Mouse (Mus musculus): Measurements from ENCODE around the gene Rhof.
A peak's percentile ranks its signal among the peaks of the same experiment; 100 is the strongest.

Gene Rhof

DNA sequence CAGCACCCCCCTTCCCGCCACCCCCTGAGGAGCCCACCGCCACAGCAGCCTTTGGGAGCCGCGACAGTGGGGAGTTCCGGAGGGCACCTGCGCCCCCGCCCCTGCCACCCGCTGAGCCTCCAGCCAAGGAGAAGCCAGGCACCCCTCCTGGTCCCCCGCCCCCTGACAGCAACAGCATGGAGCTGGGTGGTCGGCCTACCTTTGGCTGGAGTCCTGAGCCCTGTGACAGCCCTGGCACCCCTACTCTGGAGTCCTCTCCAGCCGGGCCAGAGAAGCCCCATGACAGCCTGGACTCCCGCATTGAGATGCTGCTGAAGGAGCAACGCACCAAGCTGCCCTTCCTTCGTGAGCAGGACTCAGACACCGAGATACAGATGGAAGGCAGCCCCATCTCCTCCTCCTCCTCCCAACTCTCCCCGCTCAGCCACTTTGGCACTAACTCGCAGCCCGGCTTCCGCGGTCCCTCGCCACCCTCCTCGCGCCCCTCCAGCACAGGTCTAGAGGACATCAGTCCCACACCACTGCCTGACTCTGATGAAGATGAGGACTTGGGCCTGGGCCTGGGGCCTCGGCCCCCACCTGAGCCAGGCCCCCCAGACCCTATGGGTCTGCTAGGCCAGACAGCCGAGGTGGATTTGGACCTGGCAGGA, 15.7 kb upstream of the Rhof start:
- no peak for DNase-seq (ENCODE audit: low read depth in 1 of 2, low spot score in 2 of 2)

DNA sequence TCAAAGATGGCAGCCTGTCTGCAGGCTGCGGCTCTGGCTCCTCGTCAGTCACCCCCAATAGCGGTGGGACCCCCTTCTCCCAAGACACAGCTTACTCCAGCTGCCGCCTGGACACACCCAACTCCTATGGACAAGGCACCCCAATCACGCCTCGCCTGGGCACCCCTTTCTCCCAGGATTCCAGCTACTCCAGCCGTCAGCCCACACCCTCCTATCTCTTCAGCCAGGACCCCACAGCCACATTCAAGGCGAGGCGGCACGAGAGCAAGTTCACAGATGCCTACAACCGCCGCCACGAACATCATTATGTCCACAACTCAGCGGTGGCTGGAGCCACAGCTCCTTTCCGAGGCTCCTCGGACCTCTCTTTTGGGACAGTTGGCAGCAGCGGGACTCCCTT, 15.1 kb upstream of the Rhof start:
- no peak for DNase-seq (ENCODE audit: low read depth in 1 of 2, low spot score in 2 of 2)

DNA sequence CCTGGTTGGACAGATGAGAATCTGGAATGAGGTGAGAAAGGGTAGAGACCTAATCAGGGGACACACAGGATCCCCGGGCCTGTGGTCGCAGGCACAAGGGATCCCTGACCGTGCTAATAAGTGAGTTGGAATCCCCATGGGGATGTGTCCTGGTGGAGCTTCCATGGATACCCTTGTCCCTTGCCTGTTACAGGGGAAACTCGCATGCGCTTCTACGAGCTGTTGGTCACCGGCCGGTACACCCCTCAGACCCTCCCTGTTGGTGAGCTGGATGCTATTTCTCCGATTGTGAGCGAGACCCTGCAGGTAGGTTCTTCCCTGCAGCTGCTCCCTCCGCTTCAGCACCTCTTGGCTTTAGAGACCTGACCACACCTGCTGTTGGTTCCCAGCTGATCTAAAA, 13.9 kb upstream of the Rhof start:
- no peak for DNase-seq (ENCODE audit: low read depth in 1 of 2, low spot score in 2 of 2)

DNA sequence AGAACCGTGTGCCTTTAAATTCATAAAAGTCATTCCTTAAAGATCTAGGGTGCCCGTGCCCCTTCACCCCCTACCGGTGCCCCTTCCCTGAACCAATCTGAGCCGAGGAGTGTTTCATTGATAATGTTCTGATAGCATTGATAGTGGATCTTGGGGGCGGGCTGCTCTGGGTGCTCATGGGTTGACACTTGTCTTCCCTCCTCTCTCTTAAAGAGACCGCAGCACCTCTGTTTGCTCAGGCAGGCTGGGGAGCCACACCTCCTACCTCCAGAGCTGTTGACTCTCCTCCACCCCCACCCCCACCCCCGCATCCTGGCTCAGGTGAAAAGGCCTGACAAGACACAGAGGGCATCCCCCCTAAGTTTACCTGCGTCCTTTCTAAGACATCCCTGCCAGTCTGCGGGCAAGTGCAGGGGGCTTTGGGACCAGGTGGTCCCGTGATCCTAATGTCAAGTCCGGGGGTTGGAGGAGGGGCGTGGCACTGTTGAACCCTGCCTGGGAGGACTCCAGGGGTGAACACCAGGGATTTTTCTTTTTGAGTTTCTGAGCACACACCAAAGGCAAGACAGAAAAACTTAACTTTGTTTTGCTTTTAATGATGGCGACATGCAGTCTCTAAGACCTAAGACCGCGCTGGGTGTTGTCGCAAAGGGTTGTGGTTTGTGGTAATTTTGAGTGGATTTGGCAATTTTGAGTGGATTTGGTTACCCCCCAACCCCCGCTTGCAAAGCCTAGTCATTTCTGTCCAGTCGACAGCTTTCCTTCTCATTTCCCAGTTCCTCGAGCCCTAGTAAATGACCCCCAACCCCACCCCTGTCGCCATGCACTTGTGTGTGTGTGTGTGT, 12.5 kb upstream of the Rhof start:
- no peak for DNase-seq (ENCODE audit: low read depth in 1 of 2, low spot score in 2 of 2)

DNA sequence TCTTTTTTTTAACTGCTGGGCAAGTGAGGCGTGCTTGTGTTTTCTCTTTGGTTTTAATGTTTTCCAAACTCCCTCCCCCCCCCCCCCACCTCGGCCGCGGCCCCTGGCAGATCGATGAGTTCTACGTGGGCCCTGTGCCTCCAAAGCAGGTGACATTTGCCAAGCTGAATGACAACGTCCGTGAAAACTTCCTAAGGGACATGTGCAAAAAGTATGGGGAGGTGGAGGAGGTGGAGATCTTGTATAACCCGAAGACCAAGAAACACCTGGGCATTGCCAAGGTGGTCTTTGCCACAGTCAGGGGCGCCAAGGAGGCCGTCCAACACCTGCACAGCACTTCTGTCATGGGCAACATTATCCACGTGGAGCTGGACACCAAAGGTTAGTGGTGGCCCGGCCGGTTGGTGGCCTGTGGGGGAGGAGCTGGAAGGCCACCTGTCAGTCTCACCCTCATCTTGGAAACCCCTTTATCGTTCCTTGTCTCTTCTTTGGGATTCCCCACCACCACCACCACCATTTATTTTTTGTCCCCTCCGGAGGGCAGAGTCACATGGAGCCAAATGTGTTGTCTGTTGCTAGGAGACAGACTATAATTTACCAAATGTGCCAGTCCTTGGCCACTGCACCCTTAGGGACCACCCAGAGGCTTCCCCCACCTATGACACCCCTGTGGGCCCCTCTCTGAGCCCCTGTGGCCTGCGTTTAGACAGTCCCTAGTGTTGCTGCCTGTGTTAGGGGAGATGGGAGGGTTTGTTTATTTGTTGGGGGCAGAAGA, 11.7 kb upstream of the Rhof start:
- no peak for DNase-seq (ENCODE audit: low read depth in 1 of 2, low spot score in 2 of 2)

DNA sequence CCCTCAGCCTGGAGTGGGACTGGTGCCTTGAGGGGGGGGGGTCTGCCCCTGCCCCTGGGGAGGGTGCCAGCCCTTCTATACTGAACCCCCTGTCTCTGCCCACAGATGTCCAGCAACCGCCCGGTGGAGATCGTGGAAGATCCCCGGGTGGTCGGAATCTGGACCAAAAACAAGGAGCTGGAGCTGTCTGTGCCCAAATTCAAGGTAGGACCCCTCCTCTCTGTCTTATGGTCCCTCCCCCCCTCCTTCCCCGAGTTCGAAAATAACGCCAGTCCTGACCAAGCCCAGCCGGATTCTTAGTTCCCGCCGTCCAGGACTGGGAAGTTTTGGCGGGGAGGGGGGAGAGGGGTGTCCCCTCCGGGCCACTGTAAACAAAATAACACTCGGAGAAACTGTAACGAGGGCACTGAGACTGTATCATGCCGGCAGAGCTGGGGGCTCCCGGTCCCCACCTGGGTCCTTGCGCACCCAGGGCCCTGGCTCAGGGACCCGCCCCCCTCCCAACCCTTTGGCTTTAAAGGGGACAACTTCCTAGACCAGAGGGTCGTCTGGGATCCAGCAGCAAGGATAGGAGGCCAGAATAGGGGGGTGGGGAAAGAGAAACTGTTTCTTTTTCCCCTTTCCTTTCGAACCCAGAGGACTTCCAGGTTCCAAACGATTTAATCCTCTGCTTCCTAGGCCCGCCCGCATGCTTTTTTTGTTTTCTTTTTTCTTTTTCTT, 10.9 kb upstream of the Rhof start:
- DNase-seq (ENCODE audit: low read depth in 1 of 2, low spot score in 2 of 2) = no peak

DNA sequence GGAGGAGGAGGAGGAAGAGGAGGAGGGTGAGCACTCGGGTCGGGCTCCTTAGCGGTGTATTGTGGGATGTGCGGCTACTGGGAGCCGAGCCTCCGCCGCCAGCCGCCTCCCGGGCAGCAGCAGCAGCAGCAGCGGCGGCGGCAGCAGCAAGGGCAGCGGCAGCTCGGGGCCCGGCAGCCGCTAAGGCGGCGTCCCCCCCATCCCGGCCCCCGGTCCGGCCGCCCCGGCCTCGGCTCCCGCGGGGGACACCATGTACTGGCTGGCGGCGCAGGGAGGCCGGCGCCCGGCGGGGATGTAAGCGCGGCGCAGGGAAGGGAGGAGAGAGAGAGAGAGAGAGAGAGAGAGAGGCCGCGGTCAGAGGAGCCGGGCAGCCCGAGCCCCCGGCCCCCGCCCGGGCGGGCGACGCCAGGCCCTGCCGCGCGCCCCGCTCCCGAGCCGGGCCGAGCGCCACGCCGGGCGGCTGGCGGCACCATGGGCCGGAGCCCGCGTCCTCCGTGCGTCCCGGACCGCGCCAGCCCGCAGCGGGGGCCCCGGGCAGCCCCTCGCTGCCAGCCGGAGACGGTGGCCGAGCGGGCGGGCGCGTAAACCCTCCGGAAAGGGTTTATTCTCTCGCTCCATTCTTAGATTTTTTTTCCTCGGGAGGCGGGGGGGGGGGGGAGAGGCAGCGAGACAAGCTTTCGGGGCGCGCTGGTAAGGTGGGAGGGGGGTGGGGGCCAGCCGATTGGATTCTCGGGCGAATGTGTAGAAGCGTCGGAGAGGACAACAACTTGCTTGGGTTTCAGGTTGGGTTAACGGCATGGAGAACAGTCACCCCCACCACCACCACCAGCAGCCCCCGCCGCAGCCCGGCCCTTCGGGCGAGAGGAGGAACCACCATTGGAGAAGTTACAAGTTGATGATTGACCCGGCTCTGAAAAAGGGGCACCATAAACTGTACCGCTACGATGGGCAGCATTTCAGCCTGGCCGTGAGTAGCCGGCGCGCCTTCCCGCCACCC, 10.0 kb upstream of the Rhof start, which contains the start of gene Setd1b:
Gene Setd1b, plus strand, starts transcription at position 33 of the 997 bp plus-strand sequence.
- no peak for DNase-seq (ENCODE audit: low read depth in 1 of 2, low spot score in 2 of 2)

DNA sequence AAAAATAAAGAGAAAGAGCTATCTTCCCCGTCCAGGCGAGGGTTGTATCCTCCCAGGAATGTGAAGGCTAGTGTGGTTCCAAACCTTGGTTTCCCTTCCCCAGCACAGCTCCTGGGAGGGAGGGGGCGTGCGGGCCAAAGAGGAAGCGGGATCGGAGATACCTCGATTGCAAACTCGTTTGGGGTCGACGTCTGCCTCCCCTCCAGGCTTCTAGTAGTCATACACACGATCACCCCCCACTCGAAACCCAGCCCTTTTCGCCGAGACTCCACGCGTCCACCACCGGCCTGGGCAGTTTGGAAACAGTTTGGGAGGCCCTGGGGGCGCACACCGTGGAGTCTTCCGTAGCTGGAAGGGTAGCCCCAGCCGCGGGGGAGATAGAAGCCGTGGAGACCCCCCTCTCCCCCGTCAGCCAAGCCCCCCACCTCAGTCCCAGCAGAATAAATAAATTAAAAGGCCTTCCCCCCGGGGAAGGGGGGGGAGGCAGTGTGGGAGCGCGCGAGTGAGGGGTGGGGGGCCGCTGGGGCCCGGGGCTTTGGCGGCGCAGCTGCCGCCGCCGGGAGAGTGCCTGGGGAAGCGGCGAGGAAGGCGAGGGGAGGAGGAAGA, 9.2 kb upstream of the Rhof start:
- peak; percentile 33 to 48 for DNase-seq (ENCODE audit: low read depth in 1 of 2, low spot score in 2 of 2)

DNA sequence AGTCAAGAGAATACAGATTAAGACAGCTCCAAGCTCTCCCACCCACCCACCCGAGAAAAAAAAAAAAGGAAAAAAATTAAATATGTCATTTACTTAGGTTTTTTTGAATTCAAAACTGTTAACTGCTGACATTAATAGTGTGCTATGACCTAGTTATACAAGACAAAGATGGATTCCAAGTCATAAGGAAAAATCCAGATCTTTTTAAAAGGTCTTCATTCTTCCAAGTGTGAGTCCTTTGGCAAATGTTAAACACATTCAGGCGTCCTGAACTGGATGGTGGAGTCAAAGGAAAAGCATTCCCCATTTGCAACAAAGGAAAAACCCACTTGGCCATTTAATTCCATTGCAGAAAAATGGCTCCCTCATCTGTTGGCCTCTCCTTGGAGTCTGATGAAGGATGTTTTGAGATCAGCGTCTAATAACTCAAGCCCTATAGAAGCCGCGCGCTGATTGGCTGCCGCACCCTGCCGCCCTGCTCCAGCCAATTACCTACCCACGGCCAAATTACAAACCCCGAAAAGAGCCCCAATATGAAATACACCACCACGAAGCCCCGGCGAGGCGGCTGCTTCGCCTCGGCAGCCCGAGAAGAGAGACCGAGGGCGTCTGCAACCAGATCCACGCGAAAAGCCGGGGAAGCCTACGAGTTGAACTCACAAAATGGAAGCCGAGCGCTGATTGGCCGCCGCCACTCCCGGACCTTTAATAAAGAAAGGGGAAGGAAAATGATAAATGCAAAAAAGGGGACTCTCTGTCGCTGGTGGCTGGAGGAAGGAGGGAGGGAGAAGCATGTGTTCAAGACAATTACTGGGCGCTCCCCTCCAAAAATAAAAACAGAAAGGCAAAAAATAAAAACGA, 8.4 kb upstream of the Rhof start:
- peak; percentile 75 to 87 for DNase-seq (ENCODE audit: low read depth in 1 of 2, low spot score in 2 of 2)

DNA sequence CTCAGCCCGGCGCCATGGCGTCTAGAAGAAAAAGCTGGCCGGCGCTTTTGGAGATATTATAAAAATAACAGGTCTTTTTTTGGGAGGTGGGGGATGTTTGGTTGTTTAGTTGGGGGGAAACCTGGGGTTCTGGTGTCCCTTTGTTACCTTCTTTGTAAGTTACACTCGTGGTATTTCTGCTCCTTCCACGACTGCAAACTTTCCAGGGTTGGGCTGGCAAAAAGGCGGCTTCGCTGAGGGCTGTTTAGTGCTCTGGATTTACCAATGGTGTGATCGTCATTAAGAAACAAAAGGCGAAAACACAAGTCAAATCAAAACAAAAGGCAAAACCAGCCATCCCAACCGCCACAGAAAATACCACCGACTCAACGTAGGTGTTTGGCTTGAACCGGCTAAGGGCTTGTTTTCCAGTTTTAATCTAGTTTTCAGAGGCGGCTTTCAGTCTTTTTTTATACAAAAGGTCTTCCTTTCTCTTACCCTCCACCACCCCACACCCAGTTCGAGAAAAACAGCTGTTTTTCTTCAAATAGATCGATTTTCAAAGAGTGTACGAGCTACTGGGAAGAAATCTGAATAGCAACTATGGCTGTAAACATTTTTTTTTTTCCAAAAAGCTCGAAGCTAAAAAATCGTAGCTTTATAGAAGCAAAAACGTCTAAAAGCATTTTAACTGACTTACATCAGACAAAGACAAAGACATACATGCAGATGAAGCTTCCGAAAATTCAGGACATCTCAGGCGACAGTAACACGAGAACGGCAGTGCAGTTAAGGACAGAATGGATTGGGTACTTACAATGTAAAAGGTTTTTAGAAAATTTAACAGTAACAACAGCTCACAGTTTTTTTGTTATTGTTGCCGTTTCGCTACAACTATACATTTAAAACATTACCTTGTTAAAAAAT, 7.5 kb upstream of the Rhof start:
- no peak for DNase-seq (ENCODE audit: low read depth in 1 of 2, low spot score in 2 of 2)

DNA sequence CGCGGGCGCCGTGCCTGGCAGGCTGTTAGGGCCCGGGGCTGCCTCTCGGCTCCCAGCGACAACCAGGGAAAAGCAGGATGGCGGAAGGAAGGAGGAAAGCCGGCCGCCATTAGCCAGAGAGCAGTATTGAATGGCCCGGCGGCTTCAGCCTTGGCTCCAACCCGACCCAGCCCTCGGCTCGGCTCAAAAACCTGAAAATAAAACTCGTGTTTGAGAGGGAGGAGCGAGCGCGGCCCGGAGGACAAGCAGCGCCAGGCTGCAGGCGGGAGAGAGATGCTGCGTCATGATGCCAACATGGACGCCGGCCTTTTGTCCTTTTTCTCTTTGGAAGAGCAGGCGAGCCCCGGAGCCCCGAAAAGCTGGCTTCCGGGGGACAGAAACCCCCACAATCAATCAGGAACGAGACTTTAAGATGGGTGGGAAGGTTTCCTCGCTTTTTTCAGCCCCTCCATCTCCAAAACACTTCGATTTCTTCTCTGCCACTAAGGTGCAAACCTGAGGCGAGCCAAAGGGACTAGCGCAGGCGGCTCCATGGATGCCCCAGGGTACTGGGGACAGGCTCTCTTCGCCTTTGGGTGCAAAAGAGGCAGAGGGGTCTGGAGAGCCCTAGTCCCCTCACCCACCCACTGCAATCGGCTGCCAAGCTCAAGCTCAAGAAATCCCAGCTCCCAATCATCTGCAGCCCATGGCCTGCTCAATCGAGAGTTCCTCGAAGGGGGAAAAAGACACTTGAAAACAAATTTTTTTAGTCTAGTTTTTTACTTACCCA, 6.6 kb upstream of the Rhof start:
- DNase-seq (ENCODE audit: low read depth in 1 of 2, low spot score in 2 of 2) = peak; percentile 33 to 64

DNA sequence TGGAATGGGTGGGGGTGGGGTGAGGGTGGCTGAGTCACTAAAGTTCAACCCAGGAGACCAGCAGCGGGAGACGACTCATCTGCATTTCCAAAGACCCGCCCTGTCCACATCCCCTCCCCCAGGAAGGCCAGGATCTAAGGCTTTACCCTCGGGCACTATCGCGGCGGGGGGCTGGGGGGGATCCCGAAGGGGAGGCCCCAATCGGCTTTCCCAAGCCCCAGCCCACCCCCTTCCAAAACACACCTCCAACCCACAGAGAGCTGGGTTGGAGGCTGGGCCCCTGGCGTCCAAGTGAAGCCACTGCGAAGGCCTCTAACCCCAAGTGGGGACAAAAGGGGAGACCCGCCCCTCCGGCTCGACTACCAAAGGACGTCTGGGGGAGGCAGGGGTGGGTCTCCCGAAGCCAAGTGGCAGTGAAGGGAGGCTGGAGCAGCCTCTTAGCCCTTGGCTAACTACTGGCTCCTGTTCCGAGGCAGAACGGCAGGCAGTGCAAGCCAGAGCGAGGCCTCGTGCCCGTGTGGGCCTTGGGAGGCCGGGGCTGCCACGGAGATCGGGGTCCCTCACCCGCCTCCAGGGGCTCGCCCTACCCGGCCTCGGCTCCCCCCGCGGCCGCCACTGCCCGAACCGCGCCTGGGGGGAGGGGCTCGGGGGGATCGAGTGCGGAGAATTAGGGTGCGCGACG, 5.9 kb upstream of the Rhof start:
- DNase-seq (ENCODE audit: low read depth in 1 of 2, low spot score in 2 of 2) = peak in 1 of 2 experiments; percentile 19

DNA sequence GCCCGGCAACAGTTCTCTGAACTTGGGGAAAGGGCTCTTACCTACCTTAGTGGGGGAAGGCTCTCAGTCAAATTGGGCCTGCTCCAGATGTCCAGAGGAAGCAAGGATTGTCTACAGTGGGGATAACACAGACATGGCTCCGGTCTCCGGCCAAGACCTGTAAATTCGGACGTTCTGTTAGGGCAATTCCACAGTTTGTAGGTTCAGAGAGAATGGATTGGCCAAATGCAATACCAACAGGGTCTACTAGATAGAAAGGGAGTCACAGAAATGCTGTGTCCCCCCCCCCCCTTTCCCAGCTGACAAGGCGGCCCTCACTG, 5.4 kb upstream of the Rhof start:
- DNase-seq (ENCODE audit: low read depth in 1 of 2, low spot score in 2 of 2) = no peak

DNA sequence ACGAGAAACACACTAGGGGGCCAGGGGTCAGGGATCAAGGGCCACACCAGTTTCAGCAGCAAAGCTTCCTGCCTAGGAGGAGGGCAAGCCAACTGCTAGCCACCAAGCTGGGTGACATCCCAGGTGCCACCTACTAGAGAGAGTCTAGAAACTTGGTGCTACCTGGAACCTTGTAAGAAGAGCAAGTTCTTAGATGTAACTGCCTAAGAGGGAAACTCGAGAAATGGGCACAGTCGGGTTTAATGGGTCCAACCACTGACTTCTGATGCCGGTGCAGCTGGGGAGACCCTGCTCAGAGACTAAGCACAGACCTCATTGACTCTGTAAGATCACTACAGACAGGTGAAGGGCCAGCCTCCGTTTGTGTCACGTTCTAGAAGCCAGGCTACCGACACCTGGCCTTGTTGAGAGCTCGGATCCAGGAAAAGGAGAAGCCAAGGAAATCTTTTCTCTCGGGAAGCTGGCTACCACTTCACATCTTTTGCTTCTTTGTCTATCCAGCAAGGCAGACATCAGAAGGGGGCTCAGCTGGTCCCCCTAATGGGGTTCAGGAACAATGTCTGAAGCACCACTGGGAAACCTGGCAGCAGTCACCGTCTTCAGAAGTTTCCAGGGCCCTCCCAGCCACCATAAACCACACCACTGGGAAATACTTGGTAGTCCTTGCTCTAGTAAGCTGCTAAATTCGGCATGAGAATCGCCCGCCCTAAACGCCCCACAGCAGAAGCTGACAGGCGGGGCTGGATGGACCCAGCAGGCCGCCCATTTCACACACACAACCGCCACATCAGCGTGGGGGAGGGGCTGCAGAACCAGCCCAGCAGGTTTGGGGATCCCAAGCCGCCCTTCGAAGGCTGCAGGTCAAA, 4.8 kb upstream of the Rhof start:
- DNase-seq (ENCODE audit: low read depth in 1 of 2, low spot score in 2 of 2) = peak in 1 of 2 experiments; percentile 39

DNA sequence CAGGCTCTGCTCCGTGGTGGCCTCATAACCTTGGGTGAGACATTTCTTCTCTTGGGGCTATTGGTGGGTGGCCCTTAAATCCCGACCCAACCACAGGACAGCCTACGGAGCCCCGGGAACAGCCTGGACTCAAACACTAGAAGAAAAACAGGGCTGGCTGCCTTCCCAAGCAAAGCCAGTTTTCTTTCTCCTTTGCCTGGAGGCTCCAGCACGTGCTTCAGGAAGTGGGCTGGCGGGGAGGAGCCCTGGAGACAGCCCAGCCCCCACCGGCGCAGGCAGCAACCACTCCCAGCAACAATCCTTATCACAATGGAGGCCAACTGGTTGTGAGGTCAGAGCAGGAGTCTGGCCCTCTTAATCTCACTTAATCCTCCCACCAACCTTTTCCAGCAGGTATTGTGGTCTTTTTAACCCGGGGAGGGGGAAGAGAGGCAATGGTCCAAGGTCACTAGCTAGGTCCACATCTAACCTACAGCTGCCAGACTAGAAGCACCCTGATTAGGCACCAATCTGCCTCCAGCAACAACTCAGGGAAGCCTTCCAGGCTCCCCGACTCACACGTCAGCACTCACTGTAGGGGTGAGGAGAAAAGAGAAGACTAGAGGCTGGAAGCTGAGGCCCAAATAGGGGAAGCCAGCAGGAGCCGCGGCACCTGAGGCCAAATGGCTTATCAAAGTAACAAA, 4.0 kb upstream of the Rhof start:
- no peak for DNase-seq (ENCODE audit: low read depth in 1 of 2, low spot score in 2 of 2)

All from monocyte, adult 2 months (primary cell).